Mouse (Mus musculus): ENCODE data around the gene C1qtnf7. TPM values are rescaled to one million over a fixed set of nuclear protein-coding genes. Genes with fewer than 3 reads are reported as not detected.

C1qtnf7 gene
- polyA plus RNA-seq, 2 experiments = 0.37 to 0.53 TPM

DNA sequence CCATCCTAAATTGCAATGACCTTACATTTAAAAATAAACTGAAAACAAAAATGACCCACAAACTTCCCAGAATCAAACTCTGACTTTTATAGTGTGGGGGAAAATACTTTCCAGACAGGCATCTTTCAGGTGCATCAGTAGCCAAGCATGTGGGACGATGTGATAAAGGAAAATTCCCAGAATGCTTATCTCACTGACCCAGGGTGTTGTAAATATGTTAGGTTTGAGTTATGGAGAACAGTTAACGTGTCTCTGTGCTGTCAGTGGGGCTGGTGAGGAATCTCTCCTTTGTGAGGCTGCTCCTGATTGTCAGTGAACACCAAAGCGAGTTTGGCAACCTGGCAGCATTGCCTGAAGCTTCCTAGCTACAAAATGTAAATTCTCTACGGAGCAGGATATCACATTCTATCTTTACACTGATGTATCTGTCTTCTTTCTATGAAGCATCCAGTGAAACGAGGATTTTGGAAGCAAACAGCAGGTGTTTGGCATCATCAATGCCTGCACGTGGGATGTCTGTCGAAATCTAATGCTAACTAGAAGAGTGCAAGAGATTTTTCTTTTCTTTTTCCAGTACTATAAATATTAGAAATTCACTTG lies 27.0 kb downstream of the C1qtnf7 start:
- peak; percentile 73 for TF ChIP-seq EP300 (IDR thresholded peaks at IDR 0.05; ENCODE audit: low read depth)
- no peak for TF ChIP-seq CTCF (IDR thresholded peaks at IDR 0.05; ENCODE audit: low read depth)
- Histone ChIP-seq H3K27me3 (ENCODE audit: control insufficient read depth, insufficient read depth, low read length) (no peaks in the 10 kb centered on the region), H3K4me3 (ENCODE audit: insufficient read depth in 1 of 2, low read depth in 2 of 2, low read length in 2 of 2) (no peak overlapping the region), H3K9ac (replicated peaks) (no peak overlapping the region), H3K4me1 (replicated peaks; ENCODE audit: control insufficient read depth in 2 of 2, insufficient read depth in 2 of 2, low read length in 1 of 2) (peaks cover 0 to 15% of the 10 kb centered on the region in 2 experiments; a peak in 3 of 4 replicates), H3K9me3 (ENCODE audit: control insufficient read depth, low read length) (no peaks in the 10 kb centered on the region), H3K4me2 (ENCODE audit: low read depth) (no peak overlapping the region), H3K36me3 (replicated peaks; ENCODE audit: control insufficient read depth, insufficient read depth, low read depth) (no peaks in the 10 kb centered on the region), H3K27ac (no peak overlapping the region)
- peak; percentile 77 for ATAC-seq (ENCODE audit: insufficient read depth)
- 37% methylated on average over 7 of the region's 7 CpGs for WGBS (ENCODE audit: insufficient replicate concordance)
- peak; percentile 19 to 29 (median 20) for DNase-seq (ENCODE audit: low read depth in 3 of 3, low spot score in 3 of 3)

DNA sequence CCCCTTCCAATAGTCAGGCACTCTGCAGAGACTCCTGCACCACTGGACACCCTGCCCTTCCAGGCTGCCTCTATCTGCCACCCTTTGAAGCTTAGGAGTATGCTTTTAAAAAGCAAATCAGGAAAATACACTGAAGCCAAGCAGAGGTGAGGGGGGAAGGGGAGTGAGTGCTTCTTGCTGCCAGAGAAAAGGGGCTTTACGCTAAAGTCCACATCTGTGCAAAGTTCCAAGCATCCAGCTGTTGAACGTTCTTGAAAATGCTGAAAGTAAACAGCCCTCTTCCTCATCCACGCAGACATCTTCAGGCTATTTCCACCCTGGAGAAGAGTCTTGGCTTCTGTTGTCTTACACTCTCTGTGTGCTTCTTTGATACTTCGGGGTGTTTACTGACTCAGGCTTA lies 34.6 kb downstream of the C1qtnf7 start:
- 35% methylated on average over 4 of the region's 4 CpGs for WGBS (ENCODE audit: insufficient replicate concordance)
- no peak overlapping the region for H3K27ac ChIP-seq
- no peaks in the 10 kb centered on the region for H3K4me1 ChIP-seq (replicated peaks; ENCODE audit: control insufficient read depth in 2 of 2, insufficient read depth in 2 of 2, low read length in 1 of 2)
- no peaks in the 10 kb centered on the region for H3K36me3 ChIP-seq (replicated peaks; ENCODE audit: control insufficient read depth, insufficient read depth, low read depth)
- ATAC-seq (ENCODE audit: insufficient read depth) (no peak), DNase-seq (ENCODE audit: low read depth in 3 of 3, low spot score in 3 of 3) (no peak)
- no peak overlapping the region for H3K4me2 ChIP-seq (ENCODE audit: low read depth)
- TF ChIP-seq CTCF (IDR thresholded peaks at IDR 0.05; ENCODE audit: low read depth) = no peak
- TF ChIP-seq EP300 (IDR thresholded peaks at IDR 0.05; ENCODE audit: low read depth) = no peak
- H3K27me3 ChIP-seq (ENCODE audit: control insufficient read depth, insufficient read depth, low read length) = no peaks in the 10 kb centered on the region
- no peak overlapping the region for H3K9ac ChIP-seq (replicated peaks)
- H3K9me3 ChIP-seq (ENCODE audit: control insufficient read depth, low read length) = no peaks in the 10 kb centered on the region
- H3K4me3 ChIP-seq (ENCODE audit: insufficient read depth in 1 of 2, low read depth in 2 of 2, low read length in 2 of 2) = no peak overlapping the region

- DNase-seq (ENCODE audit: low read depth in 3 of 3, low spot score in 3 of 3) (no peak), ATAC-seq (ENCODE audit: insufficient read depth) (no peak)
- Histone ChIP-seq H3K9ac (replicated peaks) (no peak overlapping the region), H3K36me3 (replicated peaks; ENCODE audit: control insufficient read depth, insufficient read depth, low read depth) (no peaks in the 10 kb centered on the region), H3K4me3 (ENCODE audit: insufficient read depth in 1 of 2, low read depth in 2 of 2, low read length in 2 of 2) (no peak overlapping the region), H3K9me3 (ENCODE audit: control insufficient read depth, low read length) (no peaks in the 10 kb centered on the region), H3K4me2 (ENCODE audit: low read depth) (no peak overlapping the region), H3K4me1 (replicated peaks; ENCODE audit: control insufficient read depth in 2 of 2, insufficient read depth in 2 of 2, low read length in 1 of 2) (no peaks in the 10 kb centered on the region), H3K27me3 (ENCODE audit: control insufficient read depth, insufficient read depth, low read length) (no peaks in the 10 kb centered on the region), H3K27ac (no peak overlapping the region)
- no peak for TF ChIP-seq CTCF (IDR thresholded peaks at IDR 0.05; ENCODE audit: low read depth)
- no peak for TF ChIP-seq EP300 (IDR thresholded peaks at IDR 0.05; ENCODE audit: low read depth)
- 40% methylated on average over 4 of the region's 4 CpGs for WGBS (ENCODE audit: insufficient replicate concordance)
Measured at GRCm38 (mm10) chr5:43550444-43550843, 35.1 kb downstream of the C1qtnf7 start.

DNA sequence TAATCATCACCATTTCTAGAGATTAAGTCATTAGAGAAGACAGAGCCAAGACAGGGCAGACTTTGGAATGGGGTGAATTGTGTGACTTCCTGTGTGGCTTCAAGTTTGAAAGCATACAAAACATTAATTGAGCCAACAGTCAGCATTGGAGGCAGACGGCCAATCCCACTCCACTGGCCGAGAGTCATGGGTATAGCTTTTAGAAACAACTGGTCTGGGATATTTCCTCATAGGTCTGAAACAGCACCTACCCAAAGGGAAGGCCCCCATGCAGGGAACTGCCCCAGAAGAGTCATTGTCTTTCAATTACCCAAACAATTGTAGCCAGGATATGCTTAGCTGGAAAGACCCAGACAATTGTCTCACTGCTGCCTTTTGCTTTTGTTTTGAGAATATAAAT lies 39.5 kb downstream of the C1qtnf7 start:
- no peaks in the 10 kb centered on the region for H3K9me3 ChIP-seq (ENCODE audit: control insufficient read depth, low read length)
- no peaks in the 10 kb centered on the region for H3K4me1 ChIP-seq (replicated peaks; ENCODE audit: control insufficient read depth in 2 of 2, insufficient read depth in 2 of 2, low read length in 1 of 2)
- ATAC-seq (ENCODE audit: insufficient read depth) (no peak), DNase-seq (ENCODE audit: low read depth in 3 of 3, low spot score in 3 of 3) (no peak)
- no peak overlapping the region for H3K9ac ChIP-seq (replicated peaks)
- 28% methylated on average over 2 of the region's 2 CpGs for WGBS (ENCODE audit: insufficient replicate concordance)
- no peak overlapping the region for H3K27ac ChIP-seq
- H3K4me3 ChIP-seq (ENCODE audit: insufficient read depth in 1 of 2, low read depth in 2 of 2, low read length in 2 of 2) = no peak overlapping the region
- no peak overlapping the region for H3K4me2 ChIP-seq (ENCODE audit: low read depth)
- TF ChIP-seq EP300 (IDR thresholded peaks at IDR 0.05; ENCODE audit: low read depth) (no peak), CTCF (IDR thresholded peaks at IDR 0.05; ENCODE audit: low read depth) (no peak)
- no peaks in the 10 kb centered on the region for H3K36me3 ChIP-seq (replicated peaks; ENCODE audit: control insufficient read depth, insufficient read depth, low read depth)
- H3K27me3 ChIP-seq (ENCODE audit: control insufficient read depth, insufficient read depth, low read length) = no peaks in the 10 kb centered on the region

DNA sequence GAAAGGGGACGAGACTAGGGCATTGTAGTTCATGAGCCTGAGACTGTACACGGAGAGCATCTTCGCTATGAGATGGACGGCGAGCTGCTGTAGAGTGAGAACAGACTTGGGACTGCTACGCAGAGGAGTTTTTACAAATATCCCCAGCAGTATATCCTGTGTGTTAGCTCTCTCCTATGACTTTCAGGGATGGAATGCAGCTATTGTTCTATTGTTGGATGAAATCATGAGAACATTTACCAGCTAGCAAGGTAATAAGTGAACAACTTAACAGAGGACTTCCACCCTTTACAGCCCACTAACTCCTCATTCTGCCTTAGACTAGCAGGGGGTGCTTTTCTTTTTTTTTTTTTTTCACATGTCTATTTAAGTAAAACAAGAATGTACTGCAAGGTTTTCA lies 40.1 kb downstream of the C1qtnf7 start:
- H3K9ac ChIP-seq (replicated peaks) = no peak overlapping the region
- no peak overlapping the region for H3K4me2 ChIP-seq (ENCODE audit: low read depth)
- H3K4me3 ChIP-seq (ENCODE audit: insufficient read depth in 1 of 2, low read depth in 2 of 2, low read length in 2 of 2) = no peak overlapping the region
- no peak overlapping the region for H3K27ac ChIP-seq
- H3K4me1 ChIP-seq (replicated peaks; ENCODE audit: control insufficient read depth in 2 of 2, insufficient read depth in 2 of 2, low read length in 1 of 2) = no peaks in the 10 kb centered on the region
- WGBS (ENCODE audit: insufficient replicate concordance) = 69% methylated on average over 6 of the region's 6 CpGs
- H3K36me3 ChIP-seq (replicated peaks; ENCODE audit: control insufficient read depth, insufficient read depth, low read depth) = no peaks in the 10 kb centered on the region
- H3K9me3 ChIP-seq (ENCODE audit: control insufficient read depth, low read length) = no peaks in the 10 kb centered on the region
- H3K27me3 ChIP-seq (ENCODE audit: control insufficient read depth, insufficient read depth, low read length) = no peaks in the 10 kb centered on the region
- ATAC-seq (ENCODE audit: insufficient read depth) (no peak), DNase-seq (ENCODE audit: low read depth in 3 of 3, low spot score in 3 of 3) (no peak)
- no peak for TF ChIP-seq EP300 (IDR thresholded peaks at IDR 0.05; ENCODE audit: low read depth)
